Mouse (Mus musculus): Measurements from ENCODE around the gene Vmn2r118. TPM values are rescaled to one million over a fixed set of nuclear protein-coding genes. Genes with fewer than 3 reads are reported as not detected.

Vmn2r118 gene
- not detected in 2 replicates for polyA plus RNA-seq (2021; fragmentation: Nextera tagmentation)
- long read RNA-seq, experiment 1: 0 reads
- long read RNA-seq, experiment 2: 0 reads

GRCm38 (mm10) chr17:55625092-55625491, at the start of gene Vmn2r118:
Gene Vmn2r118, minus strand, starts transcription at chr17:55625192.

Other genes with a start within 250 kb of the Vmn2r118 start
- gene St6gal2, start 179.8 kb downstream of the Vmn2r118 start, polyA plus RNA-seq (2021; fragmentation: Nextera tagmentation): 16.1 and 16.6 TPM in 2 replicates
- 2.0 and 2.1 TPM in 2 replicates for gene Pot1b, start 87.4 kb upstream of the Vmn2r118 start, polyA plus RNA-seq (2021; fragmentation: Nextera tagmentation)
- gene Adgre4, start 124.8 kb upstream of the Vmn2r118 start, polyA plus RNA-seq (2021; fragmentation: Nextera tagmentation): not detected in 2 replicates

Data from left cerebral cortex, adult 6 months (tissue).